Mouse (Mus musculus): ENCODE data around the gene Ankrd10. TPM values are rescaled to one million over a fixed set of nuclear protein-coding genes. Genes with fewer than 3 reads are reported as not detected.

Ankrd10 gene
- polyA plus RNA-seq, 1 experiment from 2014 or later, result 145 TPM

DNA sequence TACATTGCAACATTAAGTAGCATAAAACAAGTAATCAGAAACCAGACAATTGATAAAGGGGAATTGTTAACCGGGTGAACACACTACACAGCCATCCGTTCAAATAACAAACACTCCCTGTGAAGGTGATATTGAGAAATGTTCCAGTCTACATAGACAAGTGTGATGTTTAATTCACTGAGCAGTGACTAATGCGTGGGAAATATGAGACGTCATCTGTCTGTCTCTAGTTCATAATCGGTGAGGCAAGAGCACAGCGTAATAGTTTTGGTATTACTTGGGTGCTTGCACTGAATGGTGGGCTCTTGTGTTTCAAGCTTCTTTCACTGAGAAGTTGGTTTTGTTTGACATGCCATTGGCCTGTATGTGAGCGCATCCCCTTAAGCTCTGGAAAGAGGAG is 2.0 kb upstream of the Ankrd10 start:
- ATAC-seq (ENCODE audit: insufficient number of reproducible peaks, low FRiP score, low TSS enrichment, low read depth) (no peak), DNase-seq (ENCODE audit: low spot score) (no peak)
- Histone ChIP-seq H3K4me2 (ENCODE audit: low read depth, severe bottlenecking) (no peak overlapping the region), H3K4me1 (ENCODE audit: control insufficient read depth, insufficient read depth, low read length) (peaks cover 11% of the 10 kb centered on the region), H3K27ac (replicated peaks; ENCODE audit: low read depth, low read length) (no peak overlapping the region), H3K9ac (ENCODE audit: low read length) (no peak overlapping the region), H3K9me3 (ENCODE audit: control insufficient read depth, low read length) (no peaks in the 10 kb centered on the region), H3K36me3 (ENCODE audit: control insufficient read depth, insufficient read depth, low read length) (no peaks in the 10 kb centered on the region; the same call in 1 of the 2 replicates), H3K4me3 (ENCODE audit: low read depth, low read length) (no peak overlapping the region), H3K27me3 (ENCODE audit: control insufficient read depth, insufficient read depth, low read length) (no peaks in the 10 kb centered on the region)
- WGBS, result 91% methylated on average over 7 of the region's 7 CpGs

DNA sequence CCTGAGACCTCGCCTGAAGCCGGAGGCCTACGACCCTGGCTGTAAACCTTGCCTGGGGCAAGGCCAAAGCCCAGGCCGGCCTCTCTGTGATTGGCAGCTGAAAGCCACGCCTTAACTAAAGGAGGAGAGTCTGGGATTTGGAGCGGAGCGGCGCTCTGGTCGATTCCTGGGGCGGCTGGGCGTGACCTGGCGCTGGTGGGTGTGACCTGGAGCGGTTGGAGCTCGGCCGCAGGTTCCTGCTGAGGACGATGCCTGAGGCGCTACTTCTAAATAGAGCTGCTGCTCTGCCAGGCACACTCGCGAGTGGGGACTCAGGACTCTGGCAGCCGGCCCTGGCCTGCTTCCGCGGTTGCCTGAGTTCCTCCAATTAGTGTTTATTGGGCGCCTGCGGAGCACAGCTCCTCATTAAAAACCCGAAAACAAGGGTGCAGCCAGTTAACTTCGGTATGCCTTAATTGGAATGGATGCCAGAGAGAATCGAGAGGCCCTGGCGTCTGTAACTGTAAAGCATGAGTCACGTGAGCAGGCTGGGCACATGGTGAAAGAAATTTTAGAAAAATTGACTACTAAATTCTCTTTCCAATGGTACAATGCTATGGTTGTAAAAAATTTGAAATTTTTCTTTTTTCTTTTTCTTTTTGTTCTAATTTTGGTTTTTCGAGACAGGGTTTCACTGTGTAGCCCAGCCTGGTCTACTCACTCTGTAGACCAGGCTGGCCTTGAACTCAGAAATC is 934 bp upstream of the Ankrd10 start:
- DNase-seq (ENCODE audit: low spot score), result peak; percentile 90

DNA sequence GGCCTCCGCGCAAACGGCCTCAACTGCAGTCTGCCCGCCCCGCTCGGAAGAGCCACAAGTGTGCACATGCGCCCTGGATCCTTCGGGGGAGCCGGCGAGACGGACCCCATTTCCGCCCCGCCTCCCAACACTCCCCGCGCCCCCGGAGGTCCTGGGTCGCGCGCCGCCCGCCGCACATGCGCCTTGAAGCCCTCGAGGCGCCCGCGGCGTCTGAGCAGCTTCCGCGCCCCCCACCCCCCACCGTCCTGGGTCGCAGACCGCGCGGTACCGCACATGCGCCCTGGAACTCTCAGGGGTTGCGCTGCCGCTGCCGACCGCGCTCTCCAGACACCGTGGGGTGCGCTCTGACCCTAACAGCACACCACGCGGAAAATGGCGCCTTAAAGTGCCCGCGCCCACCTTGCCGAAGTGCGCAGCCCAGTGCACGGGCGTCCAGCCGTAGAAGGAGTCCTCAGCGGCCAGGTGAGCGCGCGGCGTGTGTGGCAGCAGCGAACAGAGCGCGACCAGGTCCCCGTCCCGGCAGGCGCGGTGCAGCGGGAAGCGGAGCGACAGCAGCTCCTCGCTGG is 462 bp downstream of the Ankrd10 start:
- H3K36me3 ChIP-seq (ENCODE audit: control insufficient read depth, insufficient read depth, low read length), result peaks cover 14% of the 10 kb centered on the region; the same call in 1 of the 2 replicates
- peak; percentile 93 for DNase-seq (ENCODE audit: low spot score)
- peak overlapping the region; percentile 81 for H3K4me2 ChIP-seq (ENCODE audit: low read depth, severe bottlenecking)
- H3K9me3 ChIP-seq (ENCODE audit: control insufficient read depth, low read length), result no peaks in the 10 kb centered on the region
- H3K4me3 ChIP-seq (ENCODE audit: low read depth, low read length), result peak overlapping the region; percentile 87
- peak overlapping the region; percentile 92 for H3K9ac ChIP-seq (ENCODE audit: low read length)
- peak; percentile 80 for ATAC-seq (ENCODE audit: insufficient number of reproducible peaks, low FRiP score, low TSS enrichment, low read depth)
- peaks cover 14% of the 10 kb centered on the region for H3K4me1 ChIP-seq (ENCODE audit: control insufficient read depth, insufficient read depth, low read length)
- H3K27me3 ChIP-seq (ENCODE audit: control insufficient read depth, insufficient read depth, low read length), result no peaks in the 10 kb centered on the region
- under 1% methylated on average over 69 of the region's 70 CpGs for WGBS
- H3K27ac ChIP-seq (replicated peaks; ENCODE audit: low read depth, low read length), result peak overlapping the region; percentile 95

More for the DNA sequence above, 934 bp upstream of the Ankrd10 start:
- WGBS, result 3% methylated on average over 30 of the region's 30 CpGs
- Histone ChIP-seq H3K4me1 (ENCODE audit: control insufficient read depth, insufficient read depth, low read length) (peaks cover 14% of the 10 kb centered on the region), H3K9me3 (ENCODE audit: control insufficient read depth, low read length) (no peaks in the 10 kb centered on the region), H3K4me2 (ENCODE audit: low read depth, severe bottlenecking) (peak overlapping the region; percentile 81), H3K36me3 (ENCODE audit: control insufficient read depth, insufficient read depth, low read length) (peaks cover 6% of the 10 kb centered on the region; the same call in 1 of the 2 replicates), H3K9ac (ENCODE audit: low read length) (peak overlapping the region; percentile 41), H3K4me3 (ENCODE audit: low read depth, low read length) (peak overlapping the region; percentile 87), H3K27ac (replicated peaks; ENCODE audit: low read depth, low read length) (peak overlapping the region; percentile 95), H3K27me3 (ENCODE audit: control insufficient read depth, insufficient read depth, low read length) (no peaks in the 10 kb centered on the region)
- peak; percentile 67 for ATAC-seq (ENCODE audit: insufficient number of reproducible peaks, low FRiP score, low TSS enrichment, low read depth)

DNA sequence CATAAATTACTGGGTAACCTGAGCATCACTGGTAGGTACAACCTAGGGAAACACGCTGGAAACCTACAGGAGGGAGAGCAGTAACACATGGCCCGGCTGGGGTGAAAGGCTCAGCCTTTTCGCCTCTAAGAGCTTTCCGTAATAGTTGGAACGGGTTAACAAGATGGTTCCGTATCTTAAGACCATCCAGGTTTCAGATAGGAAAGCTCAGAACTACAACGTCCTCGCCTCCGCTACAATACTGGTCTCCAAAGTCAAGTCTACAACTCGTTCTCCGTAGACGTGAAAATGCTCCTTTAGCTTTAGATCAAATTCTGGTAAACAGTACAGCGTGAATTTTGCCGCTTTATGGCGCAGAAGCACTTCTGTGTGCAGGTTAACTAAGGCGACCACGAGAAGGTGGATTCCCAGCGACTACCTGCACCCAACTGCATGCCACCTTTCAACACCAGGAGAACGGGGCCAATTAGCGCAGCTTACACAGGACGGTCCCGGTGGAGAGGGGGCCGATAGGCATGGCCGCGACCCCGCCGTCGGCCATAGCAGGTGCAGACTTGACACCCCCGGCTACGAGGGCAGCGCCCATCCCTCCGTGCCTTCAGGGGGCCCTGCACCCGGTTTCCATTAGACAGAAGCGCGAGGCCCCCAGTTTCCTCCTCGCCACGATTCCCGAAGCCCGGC is 1.1 kb downstream of the Ankrd10 start:
- Histone ChIP-seq H3K36me3 (ENCODE audit: control insufficient read depth, insufficient read depth, low read length) (peaks cover 14% of the 10 kb centered on the region; the same call in 1 of the 2 replicates), H3K27me3 (ENCODE audit: control insufficient read depth, insufficient read depth, low read length) (no peaks in the 10 kb centered on the region), H3K9me3 (ENCODE audit: control insufficient read depth, low read length) (no peaks in the 10 kb centered on the region), H3K27ac (replicated peaks; ENCODE audit: low read depth, low read length) (peak overlapping the region; percentile 17; the same call in 1 of the 2 replicates), H3K4me2 (ENCODE audit: low read depth, severe bottlenecking) (peak overlapping the region; percentile 81), H3K9ac (ENCODE audit: low read length) (peak overlapping the region; percentile 92), H3K4me1 (ENCODE audit: control insufficient read depth, insufficient read depth, low read length) (peaks cover 14% of the 10 kb centered on the region), H3K4me3 (ENCODE audit: low read depth, low read length) (peak overlapping the region; percentile 87)
- peak; percentile 11; the same call in 1 of the 2 replicates for ATAC-seq (ENCODE audit: insufficient number of reproducible peaks, low FRiP score, low TSS enrichment, low read depth)
- under 1% methylated on average over 39 of the region's 39 CpGs for WGBS
- DNase-seq (ENCODE audit: low spot score), result peak; percentile 38

DNA sequence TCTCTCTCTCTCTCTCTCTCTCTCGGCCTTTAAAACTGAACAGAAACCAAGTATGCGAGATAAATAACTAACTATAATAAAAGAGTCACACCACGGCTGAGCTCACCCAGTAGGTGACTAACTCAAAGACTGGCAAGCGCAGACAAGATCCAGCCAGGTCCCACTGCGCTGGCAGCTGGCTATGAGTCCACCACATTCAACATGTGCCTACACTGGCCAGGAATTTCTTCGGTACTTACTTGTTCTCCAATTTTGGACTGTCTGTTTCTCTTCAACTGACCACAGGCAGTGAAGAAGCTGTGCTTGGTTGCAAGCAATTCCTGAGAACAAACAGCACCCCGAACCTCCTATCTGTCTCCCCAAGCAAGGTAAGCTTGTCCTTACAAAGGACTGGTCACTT is 2.1 kb downstream of the Ankrd10 start:
- H3K4me3 ChIP-seq (ENCODE audit: low read depth, low read length), result peak overlapping the region; percentile 87
- WGBS, result 66% methylated on average over 7 of the region's 7 CpGs
- H3K4me1 ChIP-seq (ENCODE audit: control insufficient read depth, insufficient read depth, low read length), result peaks cover 14% of the 10 kb centered on the region
- H3K9me3 ChIP-seq (ENCODE audit: control insufficient read depth, low read length), result no peaks in the 10 kb centered on the region
- H3K9ac ChIP-seq (ENCODE audit: low read length), result no peak overlapping the region
- H3K27ac ChIP-seq (replicated peaks; ENCODE audit: low read depth, low read length), result no peak overlapping the region
- no peaks in the 10 kb centered on the region for H3K27me3 ChIP-seq (ENCODE audit: control insufficient read depth, insufficient read depth, low read length)
- DNase-seq (ENCODE audit: low spot score), result no peak
- peak overlapping the region; percentile 81 for H3K4me2 ChIP-seq (ENCODE audit: low read depth, severe bottlenecking)
- peaks cover 19% of the 10 kb centered on the region; the same call in 1 of the 2 replicates for H3K36me3 ChIP-seq (ENCODE audit: control insufficient read depth, insufficient read depth, low read length)
- ATAC-seq (ENCODE audit: insufficient number of reproducible peaks, low FRiP score, low TSS enrichment, low read depth), result no peak

DNA sequence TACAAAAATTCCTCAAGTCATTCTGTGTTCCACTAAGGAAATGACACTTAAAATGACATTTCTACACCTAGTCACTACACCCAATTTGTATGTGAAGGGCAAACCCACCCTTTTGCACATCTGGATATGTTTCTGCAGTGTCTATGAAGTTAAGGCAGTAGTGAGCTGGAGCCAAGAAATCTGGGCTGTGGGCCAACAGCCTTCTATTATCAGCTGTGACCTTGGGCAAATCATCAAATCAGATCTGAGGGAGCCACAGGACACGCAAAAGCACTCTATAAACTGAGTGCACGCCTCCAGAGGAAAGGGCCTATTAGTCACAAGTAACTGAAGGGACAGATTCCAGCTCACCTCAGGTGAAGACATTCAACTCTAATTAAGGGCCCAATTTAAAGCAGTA is 3.2 kb downstream of the Ankrd10 start:
- ATAC-seq (ENCODE audit: insufficient number of reproducible peaks, low FRiP score, low TSS enrichment, low read depth) (no peak), DNase-seq (ENCODE audit: low spot score) (no peak)
- 51% methylated on average over 2 of the region's 2 CpGs for WGBS
- Histone ChIP-seq H3K27me3 (ENCODE audit: control insufficient read depth, insufficient read depth, low read length) (no peaks in the 10 kb centered on the region), H3K36me3 (ENCODE audit: control insufficient read depth, insufficient read depth, low read length) (peaks cover 24% of the 10 kb centered on the region; the same call in 1 of the 2 replicates), H3K4me3 (ENCODE audit: low read depth, low read length) (no peak overlapping the region), H3K27ac (replicated peaks; ENCODE audit: low read depth, low read length) (no peak overlapping the region), H3K9me3 (ENCODE audit: control insufficient read depth, low read length) (no peaks in the 10 kb centered on the region), H3K4me2 (ENCODE audit: low read depth, severe bottlenecking) (peak overlapping the region; percentile 81; the same call in 1 of the 2 replicates), H3K9ac (ENCODE audit: low read length) (no peak overlapping the region), H3K4me1 (ENCODE audit: control insufficient read depth, insufficient read depth, low read length) (peaks cover 14% of the 10 kb centered on the region)

DNA sequence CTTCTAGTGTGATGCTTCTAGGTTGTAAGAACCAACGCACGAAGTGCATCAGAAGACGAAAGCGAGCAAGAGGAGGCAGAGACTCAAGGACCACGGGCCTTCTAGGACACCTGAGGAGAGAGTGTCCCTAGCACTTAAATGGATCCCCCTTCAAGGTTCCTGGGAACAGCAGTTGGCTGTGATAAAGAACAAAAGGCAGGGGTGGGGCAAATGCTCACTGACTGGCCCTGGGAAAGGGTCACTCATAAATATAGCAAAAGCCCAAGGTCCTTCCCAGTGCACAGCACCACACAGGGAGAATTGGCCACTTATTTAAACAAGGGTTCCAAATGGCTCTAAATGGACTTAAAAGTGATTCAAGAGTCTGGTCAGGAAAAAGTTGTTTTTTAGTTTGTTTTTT is 6.4 kb downstream of the Ankrd10 start:
- H3K4me2 ChIP-seq (ENCODE audit: low read depth, severe bottlenecking), result no peak overlapping the region
- H3K36me3 ChIP-seq (ENCODE audit: control insufficient read depth, insufficient read depth, low read length), result peaks cover 30% of the 10 kb centered on the region
- H3K27ac ChIP-seq (replicated peaks; ENCODE audit: low read depth, low read length), result no peak overlapping the region
- no peak for DNase-seq (ENCODE audit: low spot score)
- no peak overlapping the region for H3K4me3 ChIP-seq (ENCODE audit: low read depth, low read length)
- H3K27me3 ChIP-seq (ENCODE audit: control insufficient read depth, insufficient read depth, low read length), result no peaks in the 10 kb centered on the region
- H3K4me1 ChIP-seq (ENCODE audit: control insufficient read depth, insufficient read depth, low read length), result peaks cover 12% of the 10 kb centered on the region
- no peak for ATAC-seq (ENCODE audit: insufficient number of reproducible peaks, low FRiP score, low TSS enrichment, low read depth)
- WGBS, result 83% methylated on average over 5 of the region's 5 CpGs
- no peak overlapping the region for H3K9ac ChIP-seq (ENCODE audit: low read length)
- H3K9me3 ChIP-seq (ENCODE audit: control insufficient read depth, low read length), result no peaks in the 10 kb centered on the region

DNA sequence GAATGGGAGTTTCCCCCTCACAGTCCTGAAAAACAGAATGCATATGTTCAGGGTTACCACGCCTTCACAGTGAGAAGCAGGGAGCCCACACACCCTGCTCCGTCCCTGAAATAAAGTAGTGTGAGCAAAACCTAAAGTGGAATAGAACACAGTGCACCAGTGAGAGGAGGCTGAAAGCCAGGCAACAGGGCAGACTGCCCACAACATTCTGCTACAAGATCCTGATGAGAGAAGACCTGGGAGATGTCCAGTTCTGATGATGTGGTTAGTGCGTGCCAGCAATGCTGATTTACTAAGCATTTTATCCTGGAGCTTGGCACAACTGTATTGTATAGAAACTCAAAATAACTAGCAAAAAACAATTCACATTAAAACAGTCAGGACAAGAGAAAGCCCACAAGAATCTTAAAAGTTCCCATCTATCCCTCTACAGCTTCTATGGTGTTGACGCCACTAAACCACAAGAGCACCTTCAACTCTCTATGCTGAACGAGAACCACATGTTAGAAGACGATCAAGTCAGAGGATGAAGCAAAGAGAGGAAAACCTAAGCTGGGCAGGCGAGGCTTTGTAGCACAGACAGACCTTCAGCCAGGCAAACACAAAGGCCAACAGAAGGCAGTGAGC is 6.9 kb downstream of the Ankrd10 start:
- Histone ChIP-seq H3K27me3 (ENCODE audit: control insufficient read depth, insufficient read depth, low read length) (no peaks in the 10 kb centered on the region), H3K36me3 (ENCODE audit: control insufficient read depth, insufficient read depth, low read length) (peaks cover 30% of the 10 kb centered on the region), H3K4me3 (ENCODE audit: low read depth, low read length) (no peak overlapping the region), H3K9me3 (ENCODE audit: control insufficient read depth, low read length) (no peaks in the 10 kb centered on the region), H3K4me1 (ENCODE audit: control insufficient read depth, insufficient read depth, low read length) (peaks cover 7% of the 10 kb centered on the region), H3K4me2 (ENCODE audit: low read depth, severe bottlenecking) (no peak overlapping the region), H3K27ac (replicated peaks; ENCODE audit: low read depth, low read length) (no peak overlapping the region), H3K9ac (ENCODE audit: low read length) (no peak overlapping the region)
- 67% methylated on average over 7 of the region's 7 CpGs for WGBS
- no peak for DNase-seq (ENCODE audit: low spot score)
- no peak for ATAC-seq (ENCODE audit: insufficient number of reproducible peaks, low FRiP score, low TSS enrichment, low read depth)

Data from limb, embryonic 11.5 days (tissue).